Mouse (Mus musculus): Measurements from ENCODE around the gene Hoxb9.

The Hoxb9 gene

DNA sequence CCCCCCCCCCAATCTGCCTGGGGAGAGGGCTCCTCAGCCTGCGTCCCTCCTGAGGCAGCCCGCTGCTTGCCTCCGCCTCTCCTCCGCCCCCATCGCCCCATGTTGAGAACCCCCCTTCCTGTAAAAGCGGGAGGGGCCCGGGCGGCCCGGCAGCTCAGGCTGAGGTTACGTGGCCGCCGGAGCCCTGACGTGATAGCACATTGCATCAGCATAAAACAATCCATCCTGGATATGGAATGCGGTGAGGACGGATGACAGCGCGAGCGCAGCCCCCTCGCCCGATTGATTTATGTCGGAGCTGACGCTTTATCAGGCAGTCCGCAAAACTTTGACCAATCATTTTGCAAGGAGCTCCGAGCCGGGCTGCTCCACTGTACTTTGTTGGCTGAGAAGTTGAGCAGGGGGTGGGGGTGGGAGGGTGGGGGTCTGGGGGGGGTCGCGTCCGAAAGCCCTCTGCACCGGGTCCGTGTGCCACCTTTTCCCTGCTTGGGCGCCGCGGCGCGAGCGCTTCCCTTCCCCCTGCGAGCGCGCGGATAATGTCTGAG is at the start of gene Hoxb9:
Gene Hoxb9 (plus strand): TSS at position 462 of the 545 bp plus-strand sequence.
- DNase-seq = peak; percentile 88

DNA sequence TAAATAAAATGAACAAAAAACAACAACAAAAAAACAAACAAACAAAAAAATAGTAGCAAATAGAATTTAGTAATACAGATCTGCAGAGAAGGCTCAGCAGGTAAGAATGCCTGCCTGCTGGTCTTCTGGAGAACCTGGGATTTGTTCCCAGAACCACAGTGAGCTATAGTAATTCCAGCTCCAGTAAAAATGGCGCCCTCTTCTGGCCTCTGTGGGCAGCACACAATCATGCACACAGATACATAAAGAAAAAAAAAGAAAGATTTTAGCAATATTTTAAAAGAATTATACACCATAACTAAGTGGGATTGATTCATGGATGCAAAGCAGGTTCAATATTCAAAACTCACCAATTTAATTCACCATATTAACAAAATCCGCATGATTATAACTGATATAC is 47.4 kb upstream of the Hoxb9 start:
- peak; percentile 14 for DNase-seq

DNA sequence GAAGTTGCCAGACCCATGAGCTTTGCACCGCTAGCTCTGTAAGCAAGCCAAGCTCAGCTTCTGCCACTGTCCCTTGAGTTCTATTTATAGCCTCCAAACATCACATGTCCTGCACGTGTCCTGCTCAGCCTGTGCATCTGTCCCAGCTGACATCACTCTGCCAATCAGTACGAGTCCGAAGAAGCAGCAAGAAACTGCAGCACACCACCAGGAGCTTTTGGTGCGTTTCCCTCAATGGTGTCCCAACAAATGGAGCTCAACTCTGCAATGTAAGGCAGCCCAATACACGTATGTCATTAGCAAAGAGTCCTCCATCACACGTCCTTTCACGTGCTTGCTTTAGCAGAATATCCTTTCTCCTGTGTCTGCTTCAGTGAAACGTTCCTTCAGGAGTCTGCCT is 43.6 kb upstream of the Hoxb9 start:
- DNase-seq = peak; percentile 63

DNA sequence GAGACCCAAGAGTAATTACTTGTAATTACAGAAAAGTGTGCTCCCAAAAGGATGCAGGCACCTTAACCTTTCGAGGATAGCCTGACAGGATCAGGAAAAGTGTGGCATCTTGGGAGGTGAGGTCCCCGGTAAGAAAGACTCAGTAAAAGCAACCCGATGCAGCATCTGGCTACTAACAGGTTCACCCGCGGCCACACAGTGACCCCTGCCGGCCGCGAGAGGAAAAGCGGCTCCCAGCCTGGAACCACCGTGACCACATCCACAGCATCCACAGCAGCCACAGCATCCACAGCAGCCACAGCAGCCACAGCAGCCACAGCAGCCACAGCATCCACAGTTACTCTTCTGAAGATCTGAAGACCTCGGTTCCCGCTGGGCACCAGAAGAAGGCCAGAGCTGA is 36.4 kb upstream of the Hoxb9 start:
- DNase-seq = peak; percentile 87

DNA sequence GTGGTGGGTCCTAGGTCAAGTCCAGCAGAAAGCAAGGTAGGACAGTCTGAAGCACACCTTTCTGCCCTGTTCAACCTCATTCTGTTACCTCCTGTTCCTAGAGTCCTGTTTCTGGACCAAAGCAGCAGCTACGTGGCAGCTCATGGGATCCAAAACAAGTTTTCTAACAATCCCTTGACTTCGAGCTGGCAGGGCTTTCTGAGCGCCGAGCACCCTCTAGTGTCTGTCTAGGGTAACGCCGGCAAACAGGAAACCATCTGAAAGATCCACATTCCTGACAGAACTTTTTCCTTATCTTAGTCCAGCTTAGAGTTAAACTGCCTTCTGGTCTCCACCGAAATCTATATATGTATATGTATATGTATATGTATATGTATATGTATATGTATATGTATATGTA is 31.0 kb upstream of the Hoxb9 start:
- DNase-seq = no peak

DNA sequence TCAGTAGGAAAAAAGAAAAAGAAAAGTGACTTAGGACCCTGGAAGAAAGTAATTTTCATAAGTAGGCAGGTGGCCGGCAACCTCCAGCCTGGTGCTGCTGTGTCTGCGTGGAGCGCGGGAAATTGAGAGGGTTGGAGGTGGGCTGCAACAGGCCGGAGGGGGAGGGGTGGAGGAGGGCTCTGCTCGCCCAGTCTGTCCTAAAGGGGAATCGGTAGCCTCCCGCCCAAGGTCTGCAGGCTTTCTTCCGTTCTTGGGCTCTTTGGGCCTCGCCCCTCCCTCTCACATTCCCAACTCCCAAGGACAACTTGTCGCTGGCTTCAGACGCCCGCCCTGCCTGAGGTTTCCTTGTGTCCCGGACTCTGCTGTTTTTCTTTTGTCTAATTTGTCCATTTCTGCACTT is 20.4 kb upstream of the Hoxb9 start:
- DNase-seq = no peak

DNA sequence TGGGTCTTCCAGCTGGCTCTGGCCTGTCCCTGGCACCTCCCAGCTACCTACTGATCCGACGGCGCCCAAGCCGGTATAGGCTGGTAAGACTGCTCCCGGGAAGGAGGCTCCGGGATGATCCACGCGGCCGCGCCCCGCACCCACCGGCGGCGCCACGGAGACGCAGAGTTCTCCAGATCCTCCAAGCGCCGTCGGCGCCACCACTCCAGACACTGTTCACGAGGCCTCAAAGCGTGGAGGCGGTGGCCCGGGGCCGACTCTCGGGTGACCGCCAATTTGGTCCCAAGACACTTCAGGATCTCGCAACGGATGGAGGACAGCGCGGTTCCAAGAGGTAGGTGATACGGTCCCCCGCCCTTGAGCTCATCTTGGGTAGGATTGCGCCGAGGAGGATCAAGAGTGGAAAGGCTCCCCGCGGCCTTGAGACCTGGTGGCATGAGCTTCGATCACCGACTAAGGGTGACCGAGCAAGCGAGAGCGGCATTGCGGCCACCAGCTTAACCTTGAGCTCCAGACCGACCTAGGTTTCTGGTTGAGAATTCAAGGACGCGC is 19.7 kb upstream of the Hoxb9 start:
- no peak for DNase-seq

DNA sequence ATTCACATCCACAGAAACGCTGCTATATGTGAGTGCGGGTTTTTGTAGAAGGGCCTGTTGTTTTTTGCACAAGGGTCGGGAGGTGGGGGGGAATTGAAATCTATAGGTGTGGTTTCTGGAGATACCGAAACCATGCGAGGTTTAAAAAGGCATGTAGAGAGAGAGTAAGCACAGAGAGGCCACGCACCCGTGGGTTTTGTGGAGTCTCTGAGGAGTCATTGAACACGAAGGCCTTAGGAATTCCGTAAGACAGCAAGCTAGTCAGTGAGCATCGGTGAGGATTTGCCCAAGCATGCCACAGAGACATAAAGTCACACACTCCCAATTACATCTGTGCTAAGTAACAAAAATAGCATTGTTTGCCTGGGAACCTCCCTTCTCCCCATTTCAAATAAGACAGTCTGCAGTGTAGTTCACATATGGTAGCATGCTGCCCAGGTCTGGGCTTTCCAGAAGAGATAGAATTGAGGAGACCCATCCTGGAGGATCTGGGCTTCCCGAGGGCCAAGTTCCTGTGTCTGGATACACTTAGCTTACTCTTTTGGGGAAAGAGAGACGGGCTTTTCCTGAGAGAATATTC is 18.6 kb upstream of the Hoxb9 start:
- DNase-seq = no peak

DNA sequence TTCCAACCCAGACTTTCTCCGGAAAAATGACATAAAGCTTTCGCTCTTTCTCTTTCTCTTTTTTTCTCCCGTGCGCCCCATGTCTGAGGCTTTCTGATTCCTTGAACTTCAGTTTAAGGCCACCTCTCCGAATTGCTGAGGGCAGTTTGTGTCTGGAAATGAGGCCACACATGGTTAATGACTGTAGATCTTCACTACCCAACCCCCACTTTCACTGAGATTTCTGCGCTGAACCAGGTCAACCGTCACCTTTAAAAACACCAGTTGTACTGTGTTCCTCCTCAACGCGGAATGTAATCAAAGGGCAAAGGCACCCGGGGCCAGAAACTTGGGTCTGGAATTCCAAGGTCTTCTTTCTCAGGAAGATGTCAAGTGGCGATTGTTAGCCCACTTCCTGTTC is 17.0 kb upstream of the Hoxb9 start:
- DNase-seq = no peak

DNA sequence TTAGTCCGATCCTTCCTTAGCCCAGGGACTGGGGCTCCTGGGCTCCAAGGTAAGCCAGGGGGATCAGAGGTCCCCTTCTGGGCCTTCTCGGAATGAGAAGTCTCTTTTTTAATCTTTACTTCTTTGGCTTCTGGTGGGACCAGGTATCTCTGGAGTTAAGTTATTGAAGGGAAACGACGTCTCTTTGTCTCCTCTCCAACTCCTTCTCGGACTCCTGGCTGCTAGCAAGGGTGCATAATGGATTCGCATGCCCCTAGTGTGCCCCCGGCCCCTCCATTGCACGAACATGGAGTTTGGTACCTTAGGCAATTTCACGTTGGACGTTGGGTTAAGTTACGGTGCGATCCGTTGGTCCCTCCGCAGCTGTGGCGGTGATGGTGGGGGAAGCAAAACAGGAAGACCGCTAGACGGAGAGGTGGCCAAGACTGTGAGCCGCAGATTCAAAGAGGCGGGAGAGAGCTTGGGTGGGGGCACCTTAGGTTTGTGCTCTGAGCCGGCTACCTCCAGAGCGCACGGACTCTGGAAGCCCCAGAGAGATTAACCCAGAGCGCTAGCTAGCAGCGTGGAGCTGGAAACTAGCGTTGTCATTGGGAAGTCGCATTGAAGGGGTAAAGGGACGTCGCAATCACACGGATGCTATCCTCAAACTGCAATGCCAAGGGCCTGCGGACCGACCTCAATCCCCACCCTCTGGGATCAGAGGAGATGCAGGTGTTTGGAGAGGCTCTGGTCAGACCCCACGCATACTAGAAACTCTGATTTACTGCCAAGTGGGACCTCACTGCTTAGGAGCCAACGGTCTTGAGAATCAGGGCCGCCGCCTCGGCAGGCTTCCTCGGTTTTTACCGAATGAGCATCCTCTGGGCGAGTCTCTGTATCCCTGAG is 15.9 kb upstream of the Hoxb9 start:
- DNase-seq = no peak

DNA sequence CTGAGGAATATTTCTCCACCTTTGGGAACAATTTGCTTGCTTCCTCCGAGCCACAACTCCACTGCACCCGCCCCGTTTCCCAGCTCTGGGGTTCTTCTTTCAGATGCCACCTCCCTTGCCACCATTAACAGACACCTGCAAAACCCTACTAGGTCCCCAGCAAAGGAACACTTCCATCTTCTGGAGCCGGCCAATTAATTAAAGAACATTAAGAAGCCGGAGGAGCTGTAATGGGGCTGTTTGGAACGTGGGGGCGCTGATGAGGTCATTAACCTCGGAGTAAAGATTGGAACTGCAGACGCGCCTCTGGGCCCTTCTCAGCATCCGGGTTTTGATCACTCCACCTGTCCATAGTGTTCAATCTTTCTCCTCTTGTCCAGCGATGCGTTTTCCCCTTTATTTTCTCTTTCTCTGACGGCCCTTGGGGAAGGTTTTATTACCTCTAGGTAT is 15.2 kb upstream of the Hoxb9 start:
- DNase-seq = no peak

DNA sequence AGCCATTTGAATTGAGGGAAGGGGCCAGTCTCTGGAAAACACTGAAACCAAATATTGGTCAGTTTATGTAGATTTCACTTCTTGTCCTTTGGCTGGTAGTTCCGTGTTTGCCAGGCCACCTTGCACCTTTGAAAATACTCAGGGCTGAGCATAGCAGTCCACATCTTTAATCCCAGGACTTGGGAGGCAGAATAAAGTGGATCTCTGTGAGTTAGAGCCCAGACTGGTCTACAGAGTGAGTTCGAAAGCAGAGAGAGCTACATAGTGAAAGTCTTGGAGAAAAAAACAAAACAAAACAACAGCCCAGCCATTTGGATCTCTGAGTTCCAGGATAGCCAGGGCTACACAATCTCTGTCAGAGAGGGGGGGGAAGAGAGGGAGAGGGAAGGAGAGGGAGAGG is 14.1 kb upstream of the Hoxb9 start:
- DNase-seq = no peak

DNA sequence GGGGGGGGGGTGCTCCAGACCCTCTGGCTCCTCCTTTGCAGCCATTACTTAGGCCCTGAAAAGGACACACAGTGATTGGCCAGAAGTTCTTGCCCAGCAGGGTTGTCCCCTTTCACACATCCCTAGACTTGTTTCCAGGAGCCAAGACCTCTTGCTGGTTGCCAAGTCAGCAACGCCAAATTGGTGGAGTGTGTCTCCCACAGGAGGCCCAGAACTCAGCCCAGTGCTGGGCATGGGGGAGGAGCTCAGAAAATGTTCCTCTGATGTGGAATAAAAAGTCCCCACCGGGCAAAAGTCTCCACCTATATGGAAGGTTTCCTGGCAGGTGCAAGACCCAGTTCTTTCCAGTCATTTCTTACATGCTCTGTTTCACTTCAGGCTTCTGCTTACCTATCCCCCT is 12.2 kb upstream of the Hoxb9 start:
- no peak for DNase-seq

DNA sequence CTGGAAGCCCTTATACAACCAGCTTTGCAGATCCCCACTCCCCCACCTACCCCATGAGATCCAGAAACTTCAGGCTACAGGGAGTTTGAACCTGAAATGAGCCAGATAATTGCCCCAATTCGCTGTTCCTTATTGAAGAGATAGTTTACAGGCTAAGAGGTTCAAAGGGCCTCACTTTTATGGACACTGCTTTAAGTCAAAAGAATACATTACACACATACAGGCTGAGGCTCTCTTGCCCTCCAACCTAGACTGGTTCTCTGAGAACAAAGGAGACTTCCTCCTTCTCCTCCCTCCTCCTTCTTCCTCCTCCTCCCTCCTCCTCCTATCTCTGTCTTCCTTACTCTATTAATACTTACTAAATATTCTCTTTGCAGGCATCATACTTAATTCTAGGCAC is 11.7 kb upstream of the Hoxb9 start:
- DNase-seq = no peak

DNA sequence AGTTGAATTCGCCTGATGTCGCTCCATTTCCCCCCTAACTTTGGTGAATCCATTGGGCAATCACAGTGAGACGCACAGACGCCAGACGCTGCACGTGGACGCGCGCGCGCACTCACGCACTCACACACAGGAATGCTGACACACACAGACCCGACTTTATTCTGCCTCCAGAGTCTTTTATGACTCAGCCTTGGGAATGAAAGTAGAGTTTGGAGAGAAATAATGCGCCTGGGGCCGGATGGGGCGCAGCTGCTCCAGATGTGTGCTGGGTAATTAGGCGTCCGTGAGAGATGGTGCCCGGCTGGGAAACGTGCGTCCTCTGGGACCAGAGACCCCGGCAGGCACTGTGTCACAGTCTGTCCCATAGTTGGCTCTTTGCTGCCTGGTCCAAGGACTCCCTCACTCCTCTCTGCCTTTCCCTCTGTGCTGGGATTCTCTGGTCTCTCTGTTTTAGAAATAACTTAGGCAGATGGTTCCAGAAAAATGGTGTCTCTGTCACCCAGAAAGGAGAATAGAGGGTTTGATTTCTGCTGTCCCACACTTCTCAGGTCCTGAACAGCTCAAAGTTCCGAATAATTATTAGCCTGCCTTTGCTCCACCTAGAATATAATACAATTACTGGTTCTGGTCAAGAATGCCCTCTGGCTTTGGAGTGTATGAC is 10.8 kb upstream of the Hoxb9 start:
- DNase-seq = no peak

DNA sequence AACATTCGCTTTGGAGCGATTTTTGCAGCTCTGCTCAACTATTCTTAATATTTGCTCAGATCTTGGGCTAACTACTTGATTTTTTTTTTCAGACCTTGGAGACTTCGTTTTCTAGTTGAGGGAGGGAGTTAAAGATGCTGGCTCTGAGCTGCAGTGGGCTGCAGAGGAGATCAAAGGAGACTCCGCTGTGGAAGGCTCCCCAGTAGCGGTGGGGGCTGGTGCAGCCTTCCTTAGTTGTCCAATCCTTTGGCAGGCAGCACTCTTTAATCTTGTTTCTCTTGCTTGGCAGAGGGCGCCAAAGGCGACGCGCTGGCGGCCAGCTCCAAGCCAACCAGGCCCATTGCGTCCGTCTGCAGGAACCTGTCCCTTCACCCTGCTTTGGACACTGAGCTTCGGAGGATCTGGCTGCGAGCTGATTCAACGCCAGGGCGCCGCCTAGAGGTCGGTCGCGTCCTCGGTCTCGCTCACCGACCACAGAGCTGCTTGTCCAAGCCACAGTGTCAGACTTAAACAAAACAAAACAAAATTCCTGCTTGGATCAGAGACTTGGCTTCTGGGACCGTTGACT is 9.8 kb upstream of the Hoxb9 start:
- DNase-seq = peak; percentile 90

DNA sequence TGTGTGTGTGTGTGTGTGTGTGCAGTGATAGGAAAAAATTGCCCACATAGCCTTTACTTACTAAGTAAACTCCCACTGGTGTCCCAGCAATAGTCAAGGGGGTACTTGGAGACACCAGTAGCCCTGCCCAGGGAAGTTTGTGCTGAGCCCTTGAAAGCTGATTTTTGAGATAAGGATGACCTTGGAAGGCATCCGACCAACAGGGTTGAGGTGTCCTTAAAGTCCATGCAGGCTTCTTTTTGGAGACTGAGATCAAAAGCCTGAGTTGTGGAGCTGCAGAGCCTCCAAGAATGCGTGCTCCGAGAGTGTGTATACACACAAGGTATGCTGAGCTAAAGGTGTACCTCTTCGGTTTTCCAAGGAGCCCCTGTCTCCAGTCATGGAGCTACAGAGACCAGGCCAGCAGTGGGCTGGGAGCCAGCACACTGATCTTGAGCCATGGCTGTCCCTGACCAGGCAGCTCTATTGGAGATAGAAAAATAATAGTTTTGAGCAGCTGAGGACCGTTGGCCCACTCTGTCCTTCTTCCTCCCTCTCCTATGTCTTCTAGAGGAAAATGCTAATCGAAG is 8.9 kb upstream of the Hoxb9 start:
- no peak for DNase-seq

DNA sequence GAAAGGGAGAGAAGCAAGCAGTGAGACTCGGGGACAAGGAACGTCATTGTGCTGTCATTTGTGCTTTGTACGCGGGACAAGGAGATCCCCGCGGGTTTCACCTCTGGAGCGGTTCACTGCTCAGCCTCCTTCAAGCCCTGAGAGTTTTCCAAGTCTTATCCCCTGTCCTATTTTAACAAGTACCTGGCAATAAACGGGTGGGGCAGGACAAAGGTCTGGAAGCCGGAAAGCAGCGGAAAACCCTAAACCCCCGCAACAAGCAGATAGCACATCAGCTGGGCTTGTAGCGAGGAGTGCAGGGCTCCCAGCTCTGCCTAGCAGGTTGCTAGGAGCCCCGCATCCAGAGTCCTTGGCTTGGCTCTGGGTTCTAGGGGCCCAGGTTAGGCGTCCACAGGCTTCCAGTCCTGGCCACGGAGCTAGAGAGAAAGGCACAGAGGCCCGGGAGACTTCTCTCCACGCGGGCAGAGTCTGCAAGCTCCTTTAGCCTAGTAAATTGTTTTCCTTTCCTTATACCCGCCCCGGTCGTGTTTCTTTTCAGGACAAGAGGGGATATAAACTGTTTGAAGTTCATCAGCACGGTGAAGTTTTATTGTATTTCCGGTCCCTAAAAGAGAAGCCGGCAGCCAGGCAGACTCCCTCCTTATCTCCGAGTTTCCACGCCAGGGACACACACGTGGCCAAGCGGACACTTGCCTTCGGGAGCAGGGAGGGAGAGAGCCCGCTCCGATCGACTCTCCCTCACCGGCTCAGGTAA is 7.4 kb upstream of the Hoxb9 start:
- DNase-seq = no peak

DNA sequence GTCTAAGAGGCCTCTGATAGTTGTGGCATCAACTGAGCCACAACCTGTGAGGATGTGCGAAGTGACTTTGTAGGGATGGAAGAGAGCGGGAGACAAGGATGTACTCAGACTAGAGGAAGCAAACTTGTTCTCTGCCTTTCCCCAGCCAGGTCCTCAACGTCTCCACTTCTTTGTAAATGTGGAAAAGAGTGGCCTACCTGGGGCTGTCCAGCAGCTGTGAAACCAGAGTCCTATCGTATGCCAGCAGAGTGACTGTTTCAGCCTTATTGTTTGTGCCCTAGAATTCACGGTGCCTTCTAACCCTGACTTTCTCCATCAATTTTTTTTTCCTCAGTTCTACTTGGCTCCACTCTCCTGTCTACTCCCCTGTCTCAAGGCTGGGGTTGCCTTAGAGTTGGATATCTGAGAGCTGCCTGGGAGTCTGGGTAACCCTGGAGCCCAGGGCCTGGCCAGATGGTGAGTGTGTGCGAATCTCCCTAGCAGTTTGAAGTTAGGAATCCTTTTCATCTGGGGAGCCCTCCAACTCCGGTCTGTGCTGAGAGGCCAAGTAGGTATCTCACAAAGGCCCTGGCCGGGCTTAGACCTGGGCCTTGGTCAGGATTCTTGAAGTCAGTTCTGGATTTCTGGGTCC is 6.8 kb upstream of the Hoxb9 start:
- DNase-seq = no peak

DNA sequence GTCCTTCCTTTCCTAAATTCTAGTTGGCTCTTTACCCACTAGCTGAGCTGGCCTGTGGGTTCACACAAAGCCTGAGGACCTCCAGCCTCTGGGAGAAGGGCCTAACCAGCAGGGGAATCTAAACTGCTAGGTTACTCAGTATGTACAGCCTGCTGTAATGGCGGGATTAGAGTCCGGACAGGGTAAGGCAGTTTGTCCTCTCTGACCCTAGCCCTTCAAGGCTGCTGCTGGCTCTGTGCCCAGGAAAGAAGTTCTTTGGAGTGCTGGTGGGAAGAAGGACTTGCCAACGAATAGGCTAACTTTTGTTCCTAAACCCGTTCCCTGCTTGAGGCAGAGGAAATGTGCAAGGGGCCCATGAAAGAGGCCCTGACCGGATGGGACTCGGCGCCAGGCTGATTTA is 5.3 kb upstream of the Hoxb9 start:
- no peak for DNase-seq
